Mouse (Mus musculus) kidney, embryonic 16.5 days (tissue): ENCODE measurements around the gene Cd80. TPM values are rescaled to one million over a fixed set of nuclear protein-coding genes. Genes with fewer than 3 reads are reported as not detected.
A peak's percentile ranks its signal among the peaks of the same experiment; 100 is the strongest.

Experiments used
- ATAC-seq: fragments of 200-750 bp; cut with Nextera tagmentation; 2 replicates; pipeline ENCODE4 v1.8.0; 2017; ENCODE audit warnings: moderate TSS enrichment; ENCODE audit not compliant: low FRiP score, low TSS enrichment
- H3K27ac ChIP-seq: fragments of 300-500 bp; sonication (generic); 2 replicates; pipeline ENCODE4 v1.5.1; 2014; ENCODE audit warnings: low read length
- H3K27me3 ChIP-seq: fragments of 300-500 bp; sonication (generic); 2 replicates; pipeline ENCODE4 v1.6.1; 2014; ENCODE audit warnings: low read length, control low read depth, mixed read lengths; ENCODE audit not compliant: insufficient read depth
- H3K36me3 ChIP-seq: fragments of 300-500 bp; sonication (generic); 2 replicates; pipeline ENCODE4 v1.6.1; 2014; ENCODE audit warnings: low read length, control low read depth, mixed read lengths; ENCODE audit not compliant: insufficient read depth
- H3K4me1 ChIP-seq: fragments of 300-500 bp; sonication (generic); 2 replicates; pipeline ENCODE4 v1.6.1; 2014; ENCODE audit warnings: low read length, control low read depth, mixed read lengths; ENCODE audit not compliant: insufficient read depth
- H3K4me2 ChIP-seq: fragments of 300-500 bp; sonication (generic); replicated peaks from 2 replicates; pipeline ENCODE4 v1.6.1; 2014; ENCODE audit warnings: low read depth, low read length
- H3K4me3 ChIP-seq: fragments of 300-500 bp; sonication (generic); 2 replicates; pipeline ENCODE4 v1.5.1; 2014; ENCODE audit warnings: mild to moderate bottlenecking, low read length
- H3K9ac ChIP-seq: fragments of 300-500 bp; sonication (generic); replicated peaks from 2 replicates; pipeline ENCODE4 v1.6.1; 2014; ENCODE audit warnings: low read length
- H3K9me3 ChIP-seq: fragments of 300-500 bp; sonication (generic); 2 replicates; pipeline ENCODE4 v1.6.1; 2016; ENCODE audit warnings: low read length, control low read depth
- WGBS: fragments of 180-500 bp; shearing (Covaris S2); extraction: QIAGEN DNeasy Blood & Tissue Kit; methylation state at CpG from one replicate; pipeline ENCODE4 v1.1.7; 2014; 5-methylcytosine and 5-hydroxymethylcytosine counted together
- polyA plus RNA-seq: library from polyadenylated mRNA; unstranded; fragments of >200 nt; fragmentation: Nextera tagmentation; extraction: Ambion mirVana; gene quantifications from 2 replicates; pipeline ENCODE4 v1.2.1, GENCODE M21; 2015

The Cd80 gene
- polyA plus RNA-seq, 1 experiment from 2014 or later: 0.32 TPM

DNA sequence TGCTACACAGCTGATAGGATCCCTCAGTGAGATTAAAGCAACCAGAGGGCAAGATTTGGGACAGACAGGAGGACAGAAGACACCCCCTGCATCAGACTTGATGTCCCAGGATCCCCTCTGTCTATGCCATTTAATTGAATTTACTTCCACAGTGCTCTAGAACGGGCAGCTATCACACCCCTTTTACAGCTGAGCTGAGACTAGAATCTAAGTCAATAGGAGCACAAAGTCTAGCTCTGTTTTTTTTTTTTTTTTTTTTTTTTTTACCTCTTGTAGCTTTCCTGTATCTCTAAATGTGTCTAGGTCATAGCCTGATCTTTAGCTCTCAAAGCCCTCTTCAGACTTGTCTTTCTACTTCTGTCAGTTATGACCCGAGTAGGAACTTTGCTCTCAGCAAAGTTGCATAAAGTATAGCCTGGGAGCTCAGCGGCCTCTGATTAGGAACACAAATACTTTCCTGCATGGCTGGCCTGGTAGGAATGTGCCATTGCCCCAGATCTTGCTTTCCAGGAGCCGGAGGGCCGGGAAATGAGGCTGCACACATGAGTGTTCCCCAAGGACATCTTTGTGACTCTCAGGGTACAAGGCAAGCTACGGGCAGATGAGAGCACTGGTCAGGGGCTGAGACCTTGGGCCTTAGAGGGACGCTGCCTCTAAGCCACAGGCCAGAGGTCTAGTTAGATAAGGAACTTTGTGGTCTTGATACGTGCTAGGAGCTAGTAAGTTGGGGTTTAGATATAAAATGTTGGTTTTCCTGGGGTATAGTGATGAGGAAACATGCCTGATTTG lies 12.8 kb downstream of the Cd80 start:
- WGBS: 68% methylated on average over 8 of the region's 8 CpGs
- H3K4me2 ChIP-seq: no peak overlapping the region
- ATAC-seq: no peak
- no peaks in the 10 kb centered on the region for H3K36me3 ChIP-seq
- H3K4me3 ChIP-seq: no peak overlapping the region
- H3K9ac ChIP-seq: no peak overlapping the region
- no peak overlapping the region for H3K27ac ChIP-seq
- H3K9me3 ChIP-seq: no peaks in the 10 kb centered on the region
- no peaks in the 10 kb centered on the region for H3K4me1 ChIP-seq
- no peaks in the 10 kb centered on the region for H3K27me3 ChIP-seq

GRCm38 (mm10) chr16:38468706-38469018 lies 13.3 kb downstream of the Cd80 start:
- no peak overlapping the region for H3K4me2 ChIP-seq
- H3K27me3 ChIP-seq: no peaks in the 10 kb centered on the region
- H3K9ac ChIP-seq: no peak overlapping the region
- H3K36me3 ChIP-seq: no peaks in the 10 kb centered on the region
- ATAC-seq: no peak
- no peak overlapping the region for H3K27ac ChIP-seq
- no peaks in the 10 kb centered on the region for H3K4me1 ChIP-seq
- 28% methylated on average over 3 of the region's 3 CpGs for WGBS
- no peak overlapping the region for H3K4me3 ChIP-seq
- no peaks in the 10 kb centered on the region for H3K9me3 ChIP-seq

GRCm38 (mm10) chr16:38469437-38469836 lies 14.1 kb downstream of the Cd80 start:
- WGBS: 76% methylated on average over 8 of the region's 8 CpGs

GRCm38 (mm10) chr16:38471697-38472506 lies 16.5 kb downstream of the Cd80 start:
- WGBS: 81% methylated on average over 11 of the region's 11 CpGs
- Histone ChIP-seq H3K4me2 (no peak overlapping the region), H3K27ac (no peak overlapping the region)

More at GRCm38 (mm10) chr16:38469437-38469836, 14.1 kb downstream of the Cd80 start:
- Histone ChIP-seq H3K4me3 (no peak overlapping the region), H3K9ac (no peak overlapping the region), H3K4me2 (no peak overlapping the region), H3K36me3 (no peaks in the 10 kb centered on the region), H3K27ac (no peak overlapping the region), H3K4me1 (no peaks in the 10 kb centered on the region), H3K9me3 (no peaks in the 10 kb centered on the region), H3K27me3 (no peaks in the 10 kb centered on the region)
- no peak for ATAC-seq

DNA sequence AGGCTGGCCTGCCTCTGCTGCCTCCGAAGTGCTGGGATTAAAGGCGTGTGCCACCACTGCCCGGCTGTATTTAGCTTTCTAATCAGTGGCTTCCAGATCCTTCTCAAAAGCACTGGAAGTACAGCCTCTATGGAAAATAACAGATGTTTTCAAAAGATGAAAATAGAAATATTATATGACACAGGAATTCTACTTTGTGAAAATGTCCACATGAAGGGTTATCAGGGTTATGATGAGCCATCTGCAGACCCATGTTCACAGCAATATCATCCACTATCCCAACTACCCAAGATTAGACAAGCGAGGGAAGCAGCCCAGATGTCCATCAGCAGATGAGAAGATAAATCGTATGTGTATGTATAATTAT lies 17.1 kb downstream of the Cd80 start:
- Histone ChIP-seq H3K27me3 (no peaks in the 10 kb centered on the region), H3K4me1 (peaks cover 9% of the 10 kb centered on the region), H3K27ac (no peak overlapping the region), H3K4me2 (no peak overlapping the region), H3K9ac (no peak overlapping the region), H3K36me3 (no peaks in the 10 kb centered on the region), H3K9me3 (no peaks in the 10 kb centered on the region), H3K4me3 (no peak overlapping the region)
- no peak for ATAC-seq
- 92% methylated on average over 5 of the region's 5 CpGs for WGBS

More at GRCm38 (mm10) chr16:38471697-38472506, 16.5 kb downstream of the Cd80 start:
- H3K4me3 ChIP-seq: no peak overlapping the region
- H3K9me3 ChIP-seq: no peaks in the 10 kb centered on the region
- ATAC-seq: no peak
- H3K27me3 ChIP-seq: no peaks in the 10 kb centered on the region
- H3K4me1 ChIP-seq: peaks cover 5% of the 10 kb centered on the region
- no peak overlapping the region for H3K9ac ChIP-seq
- H3K36me3 ChIP-seq: no peaks in the 10 kb centered on the region

- Histone ChIP-seq H3K4me3 (no peak overlapping the region), H3K27ac (no peak overlapping the region), H3K36me3 (no peaks in the 10 kb centered on the region), H3K9ac (no peak overlapping the region), H3K27me3 (no peaks in the 10 kb centered on the region), H3K9me3 (no peaks in the 10 kb centered on the region), H3K4me2 (no peak overlapping the region), H3K4me1 (peaks cover 9% of the 10 kb centered on the region)
- WGBS: 93% methylated on average over 5 of the region's 5 CpGs
- no peak for ATAC-seq
Observed at GRCm38 (mm10) chr16:38473661-38474060, 18.3 kb downstream of the Cd80 start.

GRCm38 (mm10) chr16:38474677-38475286 lies 19.4 kb downstream of the Cd80 start:
- WGBS: 81% methylated on average over 9 of the region's 9 CpGs

DNA sequence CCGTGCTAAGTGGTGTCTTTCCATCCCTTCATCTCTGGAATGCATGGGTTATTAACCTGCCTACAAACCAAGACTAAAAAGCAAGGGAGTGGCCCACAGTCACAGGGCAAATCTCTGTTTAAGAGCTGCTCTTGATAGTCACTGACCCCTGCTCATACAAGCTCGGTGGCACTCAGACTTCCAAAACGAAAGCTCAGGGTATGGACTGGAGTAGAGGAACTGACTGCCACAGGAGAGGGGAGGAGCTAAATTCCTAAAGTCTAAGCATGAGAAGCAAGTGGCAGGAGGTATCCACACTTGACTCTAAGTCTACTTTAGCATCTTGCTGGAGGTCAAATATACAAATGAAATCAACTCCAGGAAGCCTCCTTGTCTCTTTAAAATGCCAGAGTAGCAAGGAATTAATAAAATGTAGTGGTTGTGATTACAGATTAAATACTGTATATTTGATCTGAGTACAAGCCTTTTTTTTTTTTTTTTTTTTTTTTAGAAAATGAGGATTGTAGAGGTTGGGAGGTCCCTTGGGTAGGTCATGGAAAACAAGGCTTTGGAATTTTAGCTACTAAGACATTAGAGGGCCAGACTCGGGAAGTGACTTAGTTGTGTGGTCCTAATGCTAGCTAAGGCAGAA lies 20.4 kb downstream of the Cd80 start:
- Histone ChIP-seq H3K9ac (0 out of 2 replicates have a peak overlapping the region, but pooled peaks have one; percentile 45), H3K4me1 (peaks cover 9% of the 10 kb centered on the region), H3K4me3 (peak overlapping the region; percentile 40; the same call in 1 of the 2 replicates), H3K27ac (no peak overlapping the region; the same call in 1 of the 2 replicates), H3K9me3 (no peaks in the 10 kb centered on the region), H3K4me2 (peak overlapping the region; percentile 62), H3K36me3 (no peaks in the 10 kb centered on the region), H3K27me3 (no peaks in the 10 kb centered on the region)
- ATAC-seq: peak; percentile 58; the same call in 1 of the 2 replicates
- 31% methylated on average over 4 of the region's 4 CpGs for WGBS

More at GRCm38 (mm10) chr16:38474677-38475286, 19.4 kb downstream of the Cd80 start:
- Histone ChIP-seq H3K9me3 (no peaks in the 10 kb centered on the region), H3K27ac (no peak overlapping the region), H3K27me3 (no peaks in the 10 kb centered on the region), H3K4me3 (no peak overlapping the region), H3K4me2 (no peak overlapping the region), H3K36me3 (no peaks in the 10 kb centered on the region), H3K4me1 (peaks cover 9% of the 10 kb centered on the region), H3K9ac (no peak overlapping the region)
- ATAC-seq: no peak

DNA sequence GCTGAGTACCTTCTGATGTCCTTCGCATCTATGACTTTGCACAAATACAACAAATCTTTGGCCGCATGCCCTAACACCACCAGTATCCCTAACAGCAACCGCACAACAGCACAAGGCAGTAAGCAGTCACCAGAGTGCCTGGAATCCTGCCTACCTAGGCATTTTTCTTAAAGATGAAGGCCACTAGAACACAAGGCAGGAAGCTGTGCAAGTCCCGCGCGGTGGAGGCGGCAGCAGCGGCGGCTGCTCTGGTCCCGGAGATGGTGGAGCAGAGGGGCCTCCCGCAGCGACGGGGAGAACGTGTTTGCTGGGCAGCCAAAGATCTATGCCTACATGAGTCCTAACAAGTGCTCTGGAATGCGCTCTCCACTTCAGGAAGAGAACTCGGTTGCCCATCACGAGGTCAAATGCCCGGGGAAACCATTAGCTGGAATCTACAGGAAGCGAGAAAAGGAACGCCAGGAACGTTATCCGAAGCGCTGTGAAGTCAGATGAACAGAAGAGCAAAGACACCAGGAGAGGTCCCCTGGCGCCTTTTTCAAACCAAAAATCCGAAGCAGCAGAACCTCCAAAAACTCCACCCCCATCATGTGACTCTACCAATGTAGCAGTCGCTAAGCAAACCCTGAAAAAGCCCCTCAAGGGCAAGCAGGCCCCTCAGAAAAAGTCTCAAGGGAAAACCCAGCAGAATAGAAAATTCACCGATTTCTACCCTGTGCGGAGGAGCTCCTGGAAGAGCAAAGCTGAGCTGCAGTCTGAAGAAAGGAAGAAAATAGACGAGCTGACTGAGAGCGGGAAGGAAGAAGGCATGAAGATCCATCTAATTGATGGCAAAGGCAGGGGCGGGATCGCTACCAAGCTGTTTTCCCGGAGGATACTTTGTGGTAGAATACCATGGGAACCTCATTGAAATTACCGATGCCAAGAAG lies 21.2 kb downstream of the Cd80 start:
- Histone ChIP-seq H3K4me1 (peaks cover 9% of the 10 kb centered on the region), H3K36me3 (no peaks in the 10 kb centered on the region), H3K9me3 (no peaks in the 10 kb centered on the region), H3K27me3 (no peaks in the 10 kb centered on the region), H3K4me3 (peak overlapping the region; percentile 40), H3K27ac (no peak overlapping the region; the same call in 1 of the 2 replicates), H3K9ac (peak overlapping the region; percentile 45), H3K4me2 (peak overlapping the region; percentile 62)
- WGBS: 6% methylated on average over 34 of the region's 34 CpGs
- peak; percentile 68 for ATAC-seq
